Mouse (Mus musculus): ENCODE data around the gene Snx19.

The Snx19 gene

GRCm38 (mm10) chr9:30426882-30427632, at the start of gene Snx19:
Gene Snx19 (plus strand): TSS chr9:30427108.
- peak; percentile 96 to 98 for DNase-seq

- no peak for DNase-seq
Observed at GRCm38 (mm10) chr9:30400771-30401170, 26.1 kb upstream of the Snx19 start.

GRCm38 (mm10) chr9:30422940-30423339, 4.0 kb upstream of the Snx19 start:
- DNase-seq: peak; percentile 68 to 81

- peak; percentile 95 for DNase-seq
Observed at GRCm38 (mm10) chr9:30425178-30425577, 1.7 kb upstream of the Snx19 start.

GRCm38 (mm10) chr9:30428231-30428630, 1.3 kb downstream of the Snx19 start:
- no peak for DNase-seq

DNA sequence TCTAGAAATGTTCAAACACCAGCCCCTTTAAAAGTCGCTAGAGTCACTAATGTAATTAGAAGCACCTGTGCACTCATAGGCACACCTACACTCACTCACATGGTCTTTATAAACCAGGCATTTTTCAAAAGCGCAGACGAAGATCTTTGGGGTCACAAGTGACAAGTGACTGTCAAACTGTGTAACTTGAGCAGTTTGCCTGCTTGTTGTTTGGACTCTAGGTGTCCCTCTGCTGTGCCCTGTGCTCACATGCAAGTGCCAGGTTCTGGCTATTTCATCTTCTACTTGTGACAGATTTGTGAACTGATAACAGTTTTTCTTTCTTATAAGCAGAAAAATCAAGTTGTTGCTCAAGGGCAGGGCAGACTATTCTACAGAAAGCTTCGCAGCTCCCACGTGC, 3.5 kb downstream of the Snx19 start:
- no peak for DNase-seq

DNA sequence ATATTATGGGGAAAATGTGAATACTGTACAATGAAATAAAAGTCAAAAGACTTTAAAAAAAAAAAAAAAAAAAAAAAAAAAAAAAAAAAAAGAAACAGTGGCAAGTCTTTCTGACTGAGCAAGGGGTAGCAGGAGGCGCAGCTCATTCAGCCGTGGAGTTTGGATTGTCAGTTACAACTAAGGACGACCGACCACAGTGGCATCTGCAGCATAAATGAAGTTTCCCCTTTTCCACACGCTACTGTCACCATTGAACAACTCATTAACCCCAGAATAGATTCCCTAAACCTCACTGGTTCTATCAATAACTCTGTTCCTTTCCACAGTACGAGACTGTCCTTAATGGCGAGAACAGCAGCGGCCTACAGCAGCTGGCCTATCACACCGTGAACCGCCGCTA, 5.0 kb downstream of the Snx19 start:
- DNase-seq: no peak

DNA sequence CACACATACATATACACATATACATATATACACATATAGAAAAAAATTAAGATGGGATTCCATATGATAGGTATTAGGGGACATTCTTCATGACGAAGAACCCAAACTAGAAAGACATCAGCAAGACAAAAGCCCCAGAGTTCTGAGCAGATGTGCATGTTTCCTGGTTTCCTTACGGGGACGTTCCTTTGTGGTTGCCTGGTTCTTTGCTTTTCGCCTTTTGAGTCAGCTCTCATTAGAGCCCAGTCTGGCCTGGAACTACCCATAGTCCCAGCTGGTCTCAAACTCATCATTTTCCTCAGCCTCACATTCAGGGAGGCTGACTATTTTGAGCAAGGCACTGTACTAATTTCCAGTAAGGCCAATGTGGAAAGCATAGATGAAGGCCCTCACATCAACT, 7.0 kb downstream of the Snx19 start:
- DNase-seq: no peak

DNA sequence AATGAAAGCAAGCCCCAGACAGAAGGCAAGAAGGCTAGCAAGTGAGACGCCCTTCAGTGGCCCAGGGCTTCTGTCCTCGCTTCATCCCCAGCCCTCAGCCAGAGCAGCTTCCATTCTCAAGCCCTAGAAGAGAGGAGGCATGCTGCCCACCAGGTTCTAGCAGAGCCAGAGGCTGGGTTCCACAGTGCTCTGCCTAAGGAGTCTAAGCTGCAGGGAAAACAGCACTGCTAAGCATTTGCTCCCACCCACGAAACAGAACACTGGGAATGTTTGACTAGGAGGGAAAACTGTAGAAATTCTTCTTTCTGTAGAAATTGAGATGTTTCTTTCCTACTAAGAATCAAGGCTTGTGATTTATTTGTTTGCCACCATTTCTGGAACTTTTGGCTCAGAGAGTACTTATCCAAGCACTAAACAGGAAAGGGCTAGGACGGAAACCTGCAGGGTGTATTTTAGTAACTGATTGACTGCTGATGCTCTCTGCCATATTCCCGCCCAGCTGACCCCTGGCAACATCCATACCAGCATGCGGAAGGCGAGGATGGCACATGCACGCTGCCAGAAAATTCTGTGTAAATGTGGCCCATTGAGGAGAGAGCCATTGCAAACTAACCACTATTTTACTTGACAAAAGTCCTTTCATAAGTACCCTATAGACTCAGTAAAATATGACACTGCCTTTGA, 9.1 kb downstream of the Snx19 start:
- no peak for DNase-seq

GRCm38 (mm10) chr9:30438505-30438904, 11.6 kb downstream of the Snx19 start:
- peak in 1 of 2 experiments; percentile 55 for DNase-seq

DNA sequence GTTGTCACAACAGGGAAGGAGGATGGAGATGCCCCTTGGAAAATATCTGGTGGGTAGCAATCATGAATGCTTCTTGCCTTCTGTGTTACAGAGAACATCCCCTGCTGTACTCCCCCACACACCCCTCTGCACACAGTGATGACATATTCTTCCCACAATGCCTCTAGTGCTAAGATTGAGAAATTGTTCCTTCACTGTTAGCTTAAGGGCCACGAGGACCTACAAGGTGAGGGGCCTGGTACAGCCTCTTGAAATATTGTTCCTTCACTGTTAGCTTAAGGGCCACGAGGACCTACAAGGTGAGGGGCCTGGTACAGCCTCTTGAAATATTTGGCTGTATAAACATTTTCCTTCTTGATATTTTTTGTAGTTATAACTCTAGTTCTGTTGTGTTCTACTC, 14.9 kb downstream of the Snx19 start:
- no peak for DNase-seq

- DNase-seq: no peak
Observed at GRCm38 (mm10) chr9:30445232-30446085, 18.6 kb downstream of the Snx19 start.

- DNase-seq: no peak
Observed at GRCm38 (mm10) chr9:30446126-30446525, 19.2 kb downstream of the Snx19 start.

- peak in 1 of 2 experiments; percentile 22 for DNase-seq
Observed at GRCm38 (mm10) chr9:30448459-30448858, 21.6 kb downstream of the Snx19 start.

GRCm38 (mm10) chr9:30449862-30450261, 23.0 kb downstream of the Snx19 start:
- no peak for DNase-seq

GRCm38 (mm10) chr9:30450834-30451233, 23.9 kb downstream of the Snx19 start:
- DNase-seq: no peak

DNA sequence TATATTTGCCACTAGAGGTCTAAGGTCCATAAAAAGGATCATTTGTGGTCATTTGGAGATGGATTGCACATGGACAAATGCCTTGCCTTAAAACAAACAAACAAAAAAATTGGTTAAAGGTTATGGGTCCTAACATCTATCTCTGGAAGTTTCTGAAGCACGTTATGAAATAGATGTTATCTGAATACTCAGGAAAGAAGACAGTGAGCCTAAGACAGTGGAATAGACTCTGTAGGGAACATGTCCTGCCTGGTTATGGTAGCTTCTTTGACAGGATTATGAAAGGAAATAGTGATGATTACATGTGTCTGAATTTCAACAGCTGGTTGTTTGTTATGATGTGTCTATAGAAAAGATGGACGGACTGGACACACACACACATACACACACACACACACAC, 27.6 kb downstream of the Snx19 start:
- no peak for DNase-seq

DNA sequence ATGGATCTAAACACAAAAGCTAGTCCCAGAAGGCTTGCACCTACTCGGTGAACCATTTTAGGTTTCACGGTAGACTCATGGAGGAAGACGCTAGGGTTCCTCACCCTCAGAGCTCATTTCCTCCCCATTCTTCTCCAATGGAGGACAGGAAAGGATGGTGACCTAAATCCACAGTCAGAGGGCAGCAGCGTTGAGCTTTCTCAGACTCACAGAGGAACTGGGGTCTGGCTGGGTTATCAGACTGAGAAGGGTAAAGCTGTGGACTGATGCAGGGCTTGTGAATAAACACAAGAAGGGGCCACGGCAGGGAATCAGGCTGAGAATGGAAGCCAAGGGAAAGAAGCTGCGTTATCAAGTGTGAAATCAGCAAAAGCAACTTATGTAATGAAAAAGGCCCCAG, 29.3 kb downstream of the Snx19 start:
- DNase-seq: no peak

- DNase-seq: no peak
Observed at GRCm38 (mm10) chr9:30460501-30460900, 33.6 kb downstream of the Snx19 start.

GRCm38 (mm10) chr9:30464661-30465060, 37.8 kb downstream of the Snx19 start:
- DNase-seq: no peak

DNA sequence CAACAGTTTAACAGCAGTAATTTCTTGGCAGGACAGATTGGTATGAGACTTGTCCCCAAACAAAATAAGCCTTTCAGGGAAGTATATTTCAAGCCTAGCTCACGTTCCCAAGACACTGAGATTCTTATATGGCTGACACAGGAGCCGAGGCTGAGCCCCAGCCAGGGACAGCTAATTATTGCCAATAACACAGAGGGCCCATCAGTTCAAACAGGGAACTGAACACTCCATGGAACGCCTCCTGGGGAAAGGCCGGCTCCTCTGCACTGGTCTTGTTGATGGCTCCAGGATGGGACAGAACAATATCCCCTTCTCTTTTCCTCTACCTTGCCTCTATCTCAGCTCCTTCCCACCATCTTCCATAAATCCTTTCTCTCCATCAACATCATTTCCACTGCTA, 53.1 kb downstream of the Snx19 start:
- DNase-seq: no peak

- DNase-seq: peak; percentile 91 to 95
Observed at GRCm38 (mm10) chr9:30480464-30480863, 53.6 kb downstream of the Snx19 start.

- DNase-seq: no peak
Observed at GRCm38 (mm10) chr9:30482116-30482515, 55.2 kb downstream of the Snx19 start.
